Mouse (Mus musculus) limb, embryonic 12.5 days (tissue): ENCODE data around the gene Prss43. TPM values are rescaled to one million over a fixed set of nuclear protein-coding genes. Genes with fewer than 3 reads are reported as not detected.

Experiments used
- ATAC-seq: fragments of 200-750 bp; cut with Nextera tagmentation; 2 replicates; pipeline ENCODE4 v1.8.0; 2017; ENCODE audit warnings: low read depth, moderate TSS enrichment; ENCODE audit not compliant: insufficient number of reproducible peaks, insufficient read depth, low FRiP score, low TSS enrichment
- H3K27ac ChIP-seq: fragments of 300-500 bp; sonication (generic); 2 replicates; pipeline ENCODE4 v1.5.1; 2016; ENCODE audit warnings: mild to moderate bottlenecking, moderate library complexity
- H3K27me3 ChIP-seq: fragments of 300-500 bp; sonication (generic); 2 replicates; pipeline ENCODE4 v1.6.1; 2016; ENCODE audit warnings: mild to moderate bottlenecking, moderate library complexity
- H3K36me3 ChIP-seq: fragments of 300-500 bp; sonication (generic); 2 replicates; pipeline ENCODE4 v1.6.1; 2016; ENCODE audit warnings: mild to moderate bottlenecking, moderate library complexity
- H3K4me1 ChIP-seq: fragments of 300-500 bp; sonication (generic); replicated peaks from 2 replicates; pipeline ENCODE4 v1.6.1; 2016
- H3K4me2 ChIP-seq: fragments of 300-500 bp; sonication (generic); 2 replicates; pipeline ENCODE4 v1.6.1; 2016; ENCODE audit warnings: mild to moderate bottlenecking, moderate library complexity
- H3K4me3 ChIP-seq: fragments of 300-500 bp; sonication (generic); replicated peaks from 2 replicates; pipeline ENCODE4 v1.5.1; 2016; ENCODE audit warnings: mild to moderate bottlenecking
- H3K9ac ChIP-seq: fragments of 300-500 bp; sonication (generic); replicated peaks from 2 replicates; pipeline ENCODE4 v1.6.1; 2016; ENCODE audit warnings: mild to moderate bottlenecking, moderate library complexity
- H3K9me3 ChIP-seq: fragments of 300-500 bp; sonication (generic); 2 replicates; pipeline ENCODE4 v1.6.1; 2016; ENCODE audit warnings: mild to moderate bottlenecking, moderate library complexity
- WGBS: fragments of 180-500 bp; shearing (Covaris S2); methylation state at CpG from one replicate; pipeline ENCODE4 v1.1.7; 2016; 5-methylcytosine and 5-hydroxymethylcytosine counted together
- polyA plus RNA-seq: library from polyadenylated mRNA; unstranded; fragments of >200 nt; fragmentation: Nextera tagmentation; extraction: Ambion mirVana; gene quantifications from 2 replicates; pipeline ENCODE4 v1.2.1, GENCODE M21; 2016

Prss43 gene
- polyA plus RNA-seq: not detected in 2 replicates

- 74% methylated on average over 3 of the region's 3 CpGs for WGBS
- no peaks in the 10 kb centered on the region for H3K36me3 ChIP-seq
- no peak within 1 kb of the TSS for H3K27ac ChIP-seq
- H3K4me1 ChIP-seq: peaks cover 8% of the 10 kb centered on the region; the same call in 1 of the 2 replicates
- no peak within 1 kb of the TSS for H3K4me3 ChIP-seq
- H3K9ac ChIP-seq: no peak within 1 kb of the TSS
- no peak within 1 kb of the TSS for H3K4me2 ChIP-seq
- no peaks in the 10 kb centered on the region for H3K9me3 ChIP-seq
- no peak for ATAC-seq
- H3K27me3 ChIP-seq: peaks cover 11% of the 10 kb centered on the region; the same call in 1 of the 2 replicates
Observed at GRCm38 (mm10) chr9:110826390-110826789, at the start of gene Prss43. Gene Prss43 (plus strand): TSS chr9:110826690.

GRCm38 (mm10) chr9:110778100-110778499 lies 48.4 kb upstream of the Prss43 start:
- Histone ChIP-seq H3K36me3 (no peaks in the 10 kb centered on the region), H3K4me1 (peaks cover 29% of the 10 kb centered on the region), H3K27ac (no peak overlapping the region), H3K4me3 (no peak overlapping the region), H3K9ac (no peak overlapping the region), H3K27me3 (peaks cover 22% of the 10 kb centered on the region), H3K4me2 (no peak overlapping the region), H3K9me3 (no peaks in the 10 kb centered on the region)
- ATAC-seq: no peak
- 86% methylated on average over 1 of the region's 1 CpGs for WGBS

GRCm38 (mm10) chr9:110778559-110778958 lies 47.9 kb upstream of the Prss43 start:
- Histone ChIP-seq H3K4me2 (no peak overlapping the region), H3K27me3 (peaks cover 22% of the 10 kb centered on the region), H3K4me1 (peaks cover 29% of the 10 kb centered on the region), H3K4me3 (no peak overlapping the region), H3K27ac (no peak overlapping the region), H3K9me3 (no peaks in the 10 kb centered on the region), H3K36me3 (no peaks in the 10 kb centered on the region), H3K9ac (no peak overlapping the region)
- 81% methylated on average over 7 of the region's 7 CpGs for WGBS
- ATAC-seq: no peak

GRCm38 (mm10) chr9:110779242-110779913 lies 47.1 kb upstream of the Prss43 start:
- no peak for ATAC-seq
- H3K4me2 ChIP-seq: no peak overlapping the region
- H3K4me3 ChIP-seq: no peak overlapping the region
- peaks cover 29% of the 10 kb centered on the region for H3K4me1 ChIP-seq
- no peaks in the 10 kb centered on the region for H3K9me3 ChIP-seq
- 63% methylated on average over 5 of the region's 5 CpGs for WGBS
- peaks cover 19% of the 10 kb centered on the region for H3K27me3 ChIP-seq
- no peak overlapping the region for H3K9ac ChIP-seq
- H3K27ac ChIP-seq: no peak overlapping the region
- no peaks in the 10 kb centered on the region for H3K36me3 ChIP-seq

- Histone ChIP-seq H3K4me1 (peaks cover 24% of the 10 kb centered on the region), H3K27ac (peak overlapping the region; percentile 88), H3K9ac (peak overlapping the region; percentile 66), H3K4me3 (peak overlapping the region; percentile 44), H3K36me3 (no peaks in the 10 kb centered on the region), H3K4me2 (peak overlapping the region; percentile 73), H3K9me3 (peaks cover 6% of the 10 kb centered on the region; the same call in 1 of the 2 replicates), H3K27me3 (peaks cover 18% of the 10 kb centered on the region)
- WGBS: under 1% methylated on average over 43 of the region's 43 CpGs
- ATAC-seq: peak; percentile 94
Observed at GRCm38 (mm10) chr9:110781256-110781721, 45.2 kb upstream of the Prss43 start.

GRCm38 (mm10) chr9:110781731-110782130 lies 44.8 kb upstream of the Prss43 start:
- H3K27ac ChIP-seq: peak overlapping the region; percentile 88
- peaks cover 6% of the 10 kb centered on the region; the same call in 1 of the 2 replicates for H3K9me3 ChIP-seq
- H3K4me2 ChIP-seq: peak overlapping the region; percentile 73
- peak overlapping the region; percentile 66 for H3K9ac ChIP-seq
- 1% methylated on average over 23 of the region's 23 CpGs for WGBS
- H3K4me3 ChIP-seq: peak overlapping the region; percentile 44
- H3K36me3 ChIP-seq: no peaks in the 10 kb centered on the region
- H3K27me3 ChIP-seq: peaks cover 18% of the 10 kb centered on the region
- ATAC-seq: peak; percentile 76
- H3K4me1 ChIP-seq: peaks cover 24% of the 10 kb centered on the region

- peaks cover 5% of the 10 kb centered on the region for H3K27me3 ChIP-seq
- no peak overlapping the region for H3K4me2 ChIP-seq
- ATAC-seq: no peak
- no peak overlapping the region for H3K4me3 ChIP-seq
- no peak overlapping the region for H3K27ac ChIP-seq
- peaks cover 23% of the 10 kb centered on the region for H3K4me1 ChIP-seq
- peaks cover 6% of the 10 kb centered on the region; the same call in 1 of the 2 replicates for H3K9me3 ChIP-seq
- no peak overlapping the region for H3K9ac ChIP-seq
- no peaks in the 10 kb centered on the region for H3K36me3 ChIP-seq
- WGBS: 18% methylated on average over 1 of the region's 1 CpGs
Observed at GRCm38 (mm10) chr9:110783611-110784010, 42.9 kb upstream of the Prss43 start.

GRCm38 (mm10) chr9:110788169-110788568 lies 38.3 kb upstream of the Prss43 start:
- peaks cover 6% of the 10 kb centered on the region; the same call in 1 of the 2 replicates for H3K9me3 ChIP-seq
- no peaks in the 10 kb centered on the region for H3K4me1 ChIP-seq
- H3K27me3 ChIP-seq: 0 out of 2 replicates have a peak, but pooled peaks cover 1% of the 10 kb centered on the region
- H3K36me3 ChIP-seq: no peaks in the 10 kb centered on the region
- ATAC-seq: no peak
- 93% methylated on average over 3 of the region's 3 CpGs for WGBS
- no peak overlapping the region for H3K27ac ChIP-seq
- H3K9ac ChIP-seq: no peak overlapping the region
- no peak overlapping the region for H3K4me3 ChIP-seq
- H3K4me2 ChIP-seq: no peak overlapping the region

GRCm38 (mm10) chr9:110790462-110790861 lies 36.0 kb upstream of the Prss43 start:
- Histone ChIP-seq H3K36me3 (no peaks in the 10 kb centered on the region), H3K27me3 (0 out of 2 replicates have a peak, but pooled peaks cover 3% of the 10 kb centered on the region), H3K9ac (no peak overlapping the region), H3K4me2 (no peak overlapping the region), H3K27ac (no peak overlapping the region), H3K4me1 (no peaks in the 10 kb centered on the region), H3K9me3 (no peaks in the 10 kb centered on the region), H3K4me3 (no peak overlapping the region)
- WGBS: 71% methylated on average over 4 of the region's 4 CpGs
- no peak for ATAC-seq

- no peak overlapping the region for H3K27ac ChIP-seq
- no peaks in the 10 kb centered on the region for H3K4me1 ChIP-seq
- H3K4me2 ChIP-seq: no peak overlapping the region
- no peak for ATAC-seq
- H3K4me3 ChIP-seq: no peak overlapping the region
- WGBS: 88% methylated on average over 10 of the region's 10 CpGs
- no peak overlapping the region for H3K9ac ChIP-seq
- H3K36me3 ChIP-seq: no peaks in the 10 kb centered on the region
- no peaks in the 10 kb centered on the region for H3K9me3 ChIP-seq
- 0 out of 2 replicates have a peak, but pooled peaks cover 3% of the 10 kb centered on the region for H3K27me3 ChIP-seq
Observed at GRCm38 (mm10) chr9:110797013-110797412, 29.5 kb upstream of the Prss43 start.

GRCm38 (mm10) chr9:110797866-110798265 lies 28.6 kb upstream of the Prss43 start, which contains the start of gene Prss42:
Gene Prss42 (plus strand): TSS chr9:110798166.
- H3K9me3 ChIP-seq: no peaks in the 10 kb centered on the region
- H3K27ac ChIP-seq: no peak within 1 kb of the TSS
- H3K4me3 ChIP-seq: no peak within 1 kb of the TSS
- 0 out of 2 replicates have a peak, but pooled peaks cover 3% of the 10 kb centered on the region for H3K27me3 ChIP-seq
- H3K9ac ChIP-seq: no peak within 1 kb of the TSS
- H3K36me3 ChIP-seq: no peaks in the 10 kb centered on the region
- WGBS: 88% methylated on average over 14 of the region's 14 CpGs
- H3K4me1 ChIP-seq: no peaks in the 10 kb centered on the region
- H3K4me2 ChIP-seq: no peak within 1 kb of the TSS
- no peak for ATAC-seq
